ENCODE assay signal across 23 mouse cellular contexts in genomic region chr6:93478521-93478920, GRCm38 (mm10).
DNase-seq lines count a peak whose midpoint lies in the region; TF ChIP-seq lines count a peak whose summit lies in the region.
"Had no signal": no experiment of that assay in that cellular context is flagged by ENCODE, and none has a peak within 500 bp of the region (broad histone marks: within the 10 kb centered on the region; RNA-seq: fewer than 3 reads in every experiment).

No protein-coding gene starts in this region.

- H3K27ac ChIP-seq in ES-E14 (ENCODE audit: insufficient read depth, low read depth, low read length, poor library complexity, severe bottlenecking) = no peak overlapping the region

- H3K9ac ChIP-seq in ES-E14 (ENCODE audit: insufficient read depth, low read depth, low read length, poor library complexity, severe bottlenecking) = no peak overlapping the region

- no peaks in the 10 kb centered on the region for H3K4me1 ChIP-seq in ES-E14 (ENCODE audit: control insufficient read depth in 2 of 2, insufficient read depth in 2 of 2, low read length in 2 of 2, poor library complexity in 1 of 2)

- no peaks in the 10 kb centered on the region for H3K9me3 ChIP-seq in ES-E14 (ENCODE audit: control insufficient read depth, insufficient read depth, low read depth, low read length)
- H3K9me3 ChIP-seq: G1E had no signal

- DNase-seq in ES-CJ7 (ENCODE audit: low read depth, low spot score) = peak; percentile 58
- DNase-seq in ES-E14 (ENCODE audit: low read depth, low spot score) = peak; percentile 39
- DNase-seq in R1 (ENCODE audit: low read depth, low spot score) = peak; percentile 71
- DNase-seq in ZHBTc4 (ENCODE audit: low read depth, low spot score) = peak; percentile 60
- no peak for DNase-seq in adrenal gland, adult (ENCODE audit: inconsistent age in 2 of 2, low spot score in 1 of 2)
- no peak for DNase-seq in right cerebral cortex, postnatal 36 days (ENCODE audit: low spot score in 2 of 2)
- DNase-seq in heart, postnatal 10 days = no peak
- DNase-seq in gastrocnemius, postnatal 4 days (ENCODE audit: low spot score in 2 of 2) = no peak
- DNase-seq: adrenal gland, adult 2 months; adrenal gland, adult 8-10 months; adrenal gland, postnatal 10 days; adrenal gland, postnatal 14 days; adrenal gland, postnatal 25 days; adrenal gland, postnatal 36 days; B cell, adult 2 months; cerebellum, adult 11 months; cerebellum, adult 11-12 months; cerebellum, adult 18-20 months; cerebellum, adult 2 months; cerebellum, adult 8-10 months; cerebellum, adult 9-10 months; cerebellum, adult 9-11 months had no signal

- intact Hi-C loops in heart, postnatal 10 days (cut with DNase I) = no loop called here

- in situ Hi-C loops in ES-E14 (cut with MboI; ENCODE audit: low sequenced_read_pairs in 2 of 2, unreplicated experiment in 2 of 2) = no loop called here

- H3K36me3 ChIP-seq in ES-E14 (ENCODE audit: control insufficient read depth, insufficient read depth, low read length, poor library complexity, severe bottlenecking) = no peaks in the 10 kb centered on the region
- H3K36me3 ChIP-seq: G1E had no signal

- no peak overlapping the region for H3K4me3 ChIP-seq in ES-E14 (ENCODE audit: insufficient read depth in 1 of 2, low read depth in 1 of 2, low read length in 2 of 2, poor library complexity in 1 of 2, severe bottlenecking in 1 of 2)

TF ChIP-seq in ES-E14, 5 proteins besides CTCF, POLR2A, EP300 and RAD21:
- TF ChIP-seq HCFC1 (IDR thresholded peaks at IDR 0.05; ENCODE audit: borderline replicate concordance, insufficient read depth, low read length) (no peak), ZNF384 (IDR thresholded peaks at IDR 0.05; ENCODE audit: low read depth, low read length) (no peak)

Comparison
In these comparisons a context has a peak if more than half of its experiments do, and no peak if none do; other contexts are left out.
1. DNase-seq: peak in ES-CJ7 (single experiment), ES-E14 (single experiment), R1 (single experiment) and ZHBTc4 (single experiment); none in adrenal gland, adult (0 of 2), right cerebral cortex, postnatal 36 days (0 of 2), heart, postnatal 10 days (0 of 2) and gastrocnemius, postnatal 4 days (0 of 2).